Mouse (Mus musculus) E14TG2a.4 (cell line): ENCODE measurements around the gene March4.

Source experiments
- CTCF ChIP-seq: conservative IDR thresholded peaks from 2 replicates; pipeline ENCODE4 v1.5.1; 2014; ENCODE audit warnings: low read length
- POU5F1 ChIP-seq: IDR thresholded peaks from 2 replicates; pipeline ENCODE4 v1.6.1; 2014; ENCODE audit warnings: low read length, borderline replicate concordance

DNA sequence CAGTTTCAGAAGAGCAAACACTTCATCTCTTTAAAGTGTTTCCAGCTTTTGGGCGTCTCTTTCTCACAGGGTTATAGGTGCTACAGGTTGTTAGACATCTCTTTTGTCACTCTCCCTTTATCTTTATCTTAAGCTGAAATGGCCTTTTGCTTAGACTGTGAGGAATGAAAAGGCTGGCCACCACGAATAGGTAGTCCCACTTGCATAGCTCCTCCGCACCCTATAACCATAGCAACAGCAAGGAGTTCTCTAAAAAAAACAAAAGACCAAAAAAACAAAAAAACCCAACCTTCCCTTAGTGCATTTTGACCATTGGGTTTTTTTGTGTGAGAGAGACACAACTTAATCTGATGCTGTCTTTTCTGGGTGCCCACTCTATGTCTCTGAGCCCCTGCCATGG is 102.2 kb downstream of the March4 start:
- TF ChIP-seq CTCF = no peak
- TF ChIP-seq POU5F1 = no peak
